Mouse (Mus musculus): Measurements from ENCODE around the gene Auts2.

DNA sequence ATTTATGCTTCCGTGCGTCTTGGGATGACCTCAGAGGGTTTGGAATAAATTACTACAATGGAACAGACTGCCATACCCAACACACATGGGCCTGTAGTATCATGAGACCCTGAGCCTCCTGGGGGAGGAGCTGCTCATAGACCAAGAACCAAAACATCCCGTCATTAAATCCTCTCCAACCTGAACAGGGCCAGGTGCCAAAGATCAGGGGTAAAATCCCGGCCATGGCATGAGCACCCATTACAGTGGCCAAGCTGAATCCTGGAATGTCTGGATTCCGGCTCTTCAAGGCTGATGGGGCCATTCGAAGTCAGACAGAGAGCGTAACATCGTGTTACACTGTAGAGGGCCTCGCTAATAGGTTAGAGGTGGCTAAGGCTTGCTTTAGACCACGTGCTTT, 932.4 kb downstream of the Auts2 start:
- TF ChIP-seq POLR2A (IDR thresholded peaks at IDR 0.05; ENCODE audit: borderline replicate concordance, low read depth, low read length) (no peak), CTCF (IDR thresholded peaks at IDR 0.05; ENCODE audit: low read depth, low read length) (no peak)

All from bone marrow macrophage, adult 2 months (primary cell).